Mouse (Mus musculus) hindbrain, embryonic 10.5 days (tissue): Measurements from ENCODE around the gene Ptar1. TPM values are rescaled to one million over a fixed set of nuclear protein-coding genes. Genes with fewer than 3 reads are reported as not detected.
"Not testable (repeated sequence)": the region's sequence is repeated elsewhere in the genome, so short reads cannot be mapped to it uniquely, and the experiment has no call there.

Experiments
- DNase-seq: peaks from one replicate; pipeline ENCODE4 v3.0.0-alpha.2; 2017; ENCODE audit warnings: low spot score
- H3K27ac ChIP-seq: fragments of 300-500 bp; sonication (generic); 2 replicates; pipeline ENCODE4 v1.5.1; 2016; ENCODE audit warnings: mild to moderate bottlenecking, moderate library complexity
- H3K27me3 ChIP-seq: fragments of 300-500 bp; sonication (generic); 2 replicates; pipeline ENCODE4 v1.6.1; 2016; ENCODE audit warnings: mild to moderate bottlenecking; ENCODE audit not compliant: poor library complexity, insufficient read depth, severe bottlenecking
- H3K36me3 ChIP-seq: fragments of 300-500 bp; sonication (generic); 2 replicates; pipeline ENCODE4 v1.6.1; 2016; ENCODE audit warnings: mild to moderate bottlenecking, moderate library complexity
- H3K4me1 ChIP-seq: fragments of 300-500 bp; sonication (generic); replicated peaks from 2 replicates; pipeline ENCODE4 v1.6.1; 2016; ENCODE audit warnings: mild to moderate bottlenecking
- H3K4me3 ChIP-seq: fragments of 300-500 bp; sonication (generic); 2 replicates; pipeline ENCODE4 v1.5.1; 2016; ENCODE audit warnings: mild to moderate bottlenecking, moderate library complexity
- H3K9me3 ChIP-seq: fragments of 300-500 bp; sonication (generic); 2 replicates; pipeline ENCODE4 v1.6.1; 2016; ENCODE audit warnings: mild to moderate bottlenecking, moderate library complexity
- WGBS: fragments of 180-500 bp; shearing (Covaris S2); methylation state at CpG from one replicate; pipeline ENCODE4 v1.1.7; 2016; 5-methylcytosine and 5-hydroxymethylcytosine counted together
- polyA plus RNA-seq: library from polyadenylated mRNA; unstranded; fragments of >200 nt; fragmentation: Nextera tagmentation; extraction: Ambion mirVana; gene quantifications from 2 replicates; pipeline ENCODE4 v1.2.1, GENCODE M21; 2016

Gene Ptar1
- polyA plus RNA-seq: 7.2 and 7.5 TPM in 2 replicates

GRCm38 (mm10) chr19:23687296-23688021, at the start of gene Ptar1:
Gene Ptar1 (plus strand): TSS chr19:23687429.
- 0 out of 2 replicates have a peak, but pooled peaks cover 4% of the 10 kb centered on the region for H3K36me3 ChIP-seq
- peak within 1 kb of the TSS; percentile 99 for H3K27ac ChIP-seq
- H3K9me3 ChIP-seq: no peaks in the 10 kb centered on the region
- peak; percentile 92 for DNase-seq
- WGBS: under 1% methylated on average over 93 of the region's 93 CpGs
- peaks cover 17% of the 10 kb centered on the region for H3K4me1 ChIP-seq
- no peaks in the 10 kb centered on the region for H3K27me3 ChIP-seq
- H3K4me3 ChIP-seq: peak within 1 kb of the TSS; percentile 87

- no peak overlapping the region for H3K4me3 ChIP-seq
- H3K9me3 ChIP-seq: no peaks in the 10 kb centered on the region
- no peaks in the 10 kb centered on the region for H3K36me3 ChIP-seq
- H3K27me3 ChIP-seq: no peaks in the 10 kb centered on the region
- no peak for DNase-seq
- no peaks in the 10 kb centered on the region for H3K4me1 ChIP-seq
- H3K27ac ChIP-seq: no peak overlapping the region
- 87% methylated on average over 5 of the region's 5 CpGs for WGBS
Measured at GRCm38 (mm10) chr19:23643819-23644218, 43.4 kb upstream of the Ptar1 start.

GRCm38 (mm10) chr19:23645347-23645746, 41.9 kb upstream of the Ptar1 start:
- 76% methylated on average over 7 of the region's 7 CpGs for WGBS
- H3K27me3 ChIP-seq: no peaks in the 10 kb centered on the region
- no peaks in the 10 kb centered on the region for H3K9me3 ChIP-seq
- no peaks in the 10 kb centered on the region for H3K4me1 ChIP-seq
- DNase-seq: no peak
- H3K36me3 ChIP-seq: no peaks in the 10 kb centered on the region
- no peak overlapping the region for H3K4me3 ChIP-seq
- no peak overlapping the region for H3K27ac ChIP-seq

GRCm38 (mm10) chr19:23647308-23647707, 39.9 kb upstream of the Ptar1 start:
- Histone ChIP-seq H3K27ac (no peak overlapping the region), H3K4me1 (no peaks in the 10 kb centered on the region), H3K9me3 (no peaks in the 10 kb centered on the region), H3K36me3 (no peaks in the 10 kb centered on the region), H3K4me3 (no peak overlapping the region), H3K27me3 (peaks cover 9% of the 10 kb centered on the region; the same call in 1 of the 2 replicates)
- DNase-seq: no peak
- 91% methylated on average over 7 of the region's 7 CpGs for WGBS

GRCm38 (mm10) chr19:23652644-23653043, 34.6 kb upstream of the Ptar1 start, which contains the start of gene 1700028P14Rik:
Gene 1700028P14Rik (minus strand): TSS chr19:23652812.
- WGBS: 4% methylated on average over 13 of the region's 13 CpGs
- H3K4me1 ChIP-seq: no peaks in the 10 kb centered on the region
- DNase-seq: peak; percentile 81
- no peaks in the 10 kb centered on the region for H3K36me3 ChIP-seq
- no peaks in the 10 kb centered on the region for H3K9me3 ChIP-seq
- peaks cover 9% of the 10 kb centered on the region; the same call in 1 of the 2 replicates for H3K27me3 ChIP-seq
- H3K27ac ChIP-seq: no peak within 1 kb of the TSS
- H3K4me3 ChIP-seq: peak within 1 kb of the TSS; percentile 31

- H3K27ac ChIP-seq: no peak overlapping the region
- no peak for DNase-seq
- 91% methylated on average over 5 of the region's 5 CpGs for WGBS
- no peaks in the 10 kb centered on the region for H3K9me3 ChIP-seq
- H3K36me3 ChIP-seq: no peaks in the 10 kb centered on the region
- no peaks in the 10 kb centered on the region for H3K4me1 ChIP-seq
- peaks cover 9% of the 10 kb centered on the region; the same call in 1 of the 2 replicates for H3K27me3 ChIP-seq
- H3K4me3 ChIP-seq: no peak overlapping the region
Measured at GRCm38 (mm10) chr19:23653154-23653553, 34.1 kb upstream of the Ptar1 start.

GRCm38 (mm10) chr19:23657261-23657932, 29.8 kb upstream of the Ptar1 start:
- Histone ChIP-seq H3K36me3 (no peaks in the 10 kb centered on the region), H3K27me3 (no peaks in the 10 kb centered on the region), H3K4me3 (no peak overlapping the region), H3K9me3 (no peaks in the 10 kb centered on the region), H3K27ac (no peak overlapping the region), H3K4me1 (no peaks in the 10 kb centered on the region)
- WGBS: 73% methylated on average over 12 of the region's 12 CpGs
- no peak for DNase-seq

- Histone ChIP-seq H3K36me3 (no peaks in the 10 kb centered on the region), H3K9me3 (no peaks in the 10 kb centered on the region), H3K4me1 (no peaks in the 10 kb centered on the region), H3K27me3 (no peaks in the 10 kb centered on the region), H3K4me3 (no peak overlapping the region), H3K27ac (no peak overlapping the region)
- 83% methylated on average over 4 of the region's 4 CpGs for WGBS
- no peak for DNase-seq
Measured at GRCm38 (mm10) chr19:23658350-23658749, 28.9 kb upstream of the Ptar1 start.

- Histone ChIP-seq H3K9me3 (no peaks in the 10 kb centered on the region), H3K27me3 (no peaks in the 10 kb centered on the region), H3K4me1 (0 out of 2 replicates have a peak, but pooled peaks cover 4% of the 10 kb centered on the region), H3K4me3 (no peak overlapping the region), H3K36me3 (no peaks in the 10 kb centered on the region), H3K27ac (no peak overlapping the region)
- DNase-seq: no peak
- 89% methylated on average over 7 of the region's 7 CpGs for WGBS
Measured at GRCm38 (mm10) chr19:23664083-23664482, 23.1 kb upstream of the Ptar1 start.

GRCm38 (mm10) chr19:23668142-23668655, 19.0 kb upstream of the Ptar1 start:
- DNase-seq: no peak
- WGBS: 65% methylated on average over 6 of the region's 6 CpGs
- Histone ChIP-seq H3K27me3 (no peaks in the 10 kb centered on the region), H3K4me1 (0 out of 2 replicates have a peak, but pooled peaks cover 4% of the 10 kb centered on the region), H3K27ac (no peak overlapping the region), H3K9me3 (no peaks in the 10 kb centered on the region), H3K36me3 (no peaks in the 10 kb centered on the region), H3K4me3 (no peak overlapping the region)

GRCm38 (mm10) chr19:23673021-23673420, 14.2 kb upstream of the Ptar1 start:
- Histone ChIP-seq H3K27me3 (no peaks in the 10 kb centered on the region), H3K27ac (no peak overlapping the region), H3K4me1 (no peaks in the 10 kb centered on the region), H3K9me3 (no peaks in the 10 kb centered on the region), H3K4me3 (no peak overlapping the region), H3K36me3 (no peaks in the 10 kb centered on the region)
- WGBS: 65% methylated on average over 2 of the region's 2 CpGs
- DNase-seq: no peak

- not testable (repeated sequence) for H3K4me1 ChIP-seq, H3K27ac ChIP-seq, H3K36me3 ChIP-seq, DNase-seq, H3K4me3 ChIP-seq, H3K9me3 ChIP-seq, H3K27me3 ChIP-seq
- WGBS: 94% methylated on average over 8 of the region's 8 CpGs
Measured at GRCm38 (mm10) chr19:23675656-23676055, 11.6 kb upstream of the Ptar1 start.

GRCm38 (mm10) chr19:23686962-23687295, 300 bp upstream of the Ptar1 start:
- WGBS: 1% methylated on average over 14 of the region's 14 CpGs
- H3K36me3 ChIP-seq: 0 out of 2 replicates have a peak, but pooled peaks cover 4% of the 10 kb centered on the region
- no peaks in the 10 kb centered on the region for H3K9me3 ChIP-seq
- H3K4me1 ChIP-seq: peaks cover 17% of the 10 kb centered on the region
- H3K4me3 ChIP-seq: peak overlapping the region; percentile 87
- H3K27ac ChIP-seq: peak overlapping the region; percentile 99
- H3K27me3 ChIP-seq: no peaks in the 10 kb centered on the region
- DNase-seq: no peak
